Mouse (Mus musculus) spleen, adult 2 months (tissue): ENCODE measurements around the gene Pimreg. TPM values are rescaled to one million over a fixed set of nuclear protein-coding genes. Genes with fewer than 3 reads are reported as not detected.
A peak's percentile ranks its signal among the peaks of the same experiment; 100 is the strongest.

Source experiments
- DNase-seq, 2 experiments: peaks; one replicate each; pipeline versions ENCODE4 v3.0.0 to v3.0.0-alpha.2; 2012 to 2021; ENCODE audit warnings: low spot score in 2 of 2, low read depth in 1 of 2
- H3K27ac ChIP-seq: fragments of 200-500 bp; 2 replicates; pipeline ENCODE4 v1.5.1; 2012; ENCODE audit warnings: low read length, inconsistent platforms; ENCODE audit not compliant: insufficient read depth
- H3K27me3 ChIP-seq: fragments of 200-500 bp; 2 replicates; pipeline ENCODE4 v1.6.1; 2012; ENCODE audit warnings: mild to moderate bottlenecking, moderate library complexity, low read length, inconsistent platforms; ENCODE audit not compliant: control insufficient read depth, insufficient read depth
- H3K36me3 ChIP-seq: fragments of 200-500 bp; 2 replicates; pipeline ENCODE4 v1.6.1; 2012; ENCODE audit warnings: mild to moderate bottlenecking, low read length, inconsistent platforms; ENCODE audit not compliant: control insufficient read depth, insufficient read depth
- H3K4me1 ChIP-seq: fragments of 200-500 bp; 2 replicates; pipeline ENCODE4 v1.6.1; 2011; ENCODE audit warnings: inconsistent platforms; ENCODE audit not compliant: control insufficient read depth, insufficient read depth, insufficient read length
- H3K4me3 ChIP-seq: fragments of 200-500 bp; 2 replicates; pipeline ENCODE4 v1.5.1; 2011; ENCODE audit warnings: mild to moderate bottlenecking, inconsistent platforms; ENCODE audit not compliant: insufficient read depth, insufficient read length; ENCODE audit errors: extremely low read depth
- CTCF ChIP-seq: fragments of 200-500 bp; IDR thresholded peaks from 2 replicates; pipeline ENCODE4 v1.5.1; 2011; ENCODE audit warnings: mild to moderate bottlenecking, inconsistent platforms; ENCODE audit not compliant: insufficient read depth, insufficient read length, insufficient replicate concordance; ENCODE audit errors: extremely low read depth
- POLR2A ChIP-seq: fragments of 200-500 bp; IDR thresholded peaks from 2 replicates; pipeline ENCODE4 v1.6.1; 2011; ENCODE audit warnings: low read depth, low read length, inconsistent platforms
- WGBS: fragments of 180-500 bp; shearing (Covaris S2); methylation state at CpG from one replicate; pipeline ENCODE4 v1.1.7; 2018; 5-methylcytosine and 5-hydroxymethylcytosine counted together
- polyA plus RNA-seq: library from polyadenylated mRNA; depleted of rRNA; stranded (reverse); fragments of >200 nt; gene quantifications from 2 replicates; pipeline ENCODE4 v1.2.3, GENCODE M21; 2012

Gene Pimreg
- polyA plus RNA-seq, 1 experiment: 1.5 TPM

DNA sequence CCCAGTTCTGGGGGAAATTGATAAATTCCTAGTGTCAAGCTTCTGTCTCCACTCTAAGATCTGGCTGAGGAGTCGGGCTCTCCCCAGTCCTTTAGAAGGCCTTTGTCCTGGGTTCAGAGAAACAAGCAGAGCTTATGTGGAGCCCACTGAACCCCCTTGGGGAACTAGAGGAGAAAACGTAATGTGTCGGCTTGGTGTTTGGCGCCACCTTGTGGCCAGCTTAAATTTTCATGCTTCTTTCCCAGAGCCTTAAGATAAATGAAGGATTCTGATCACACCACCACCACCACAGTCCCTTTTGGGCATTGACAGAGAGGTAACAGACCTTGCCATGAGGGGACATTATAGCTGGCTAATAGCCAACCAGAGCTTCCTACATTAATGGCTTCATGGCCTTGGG, 3.8 kb upstream of the Pimreg start:
- peak in 1 of 2 experiments; percentile 62 for DNase-seq
- TF ChIP-seq POLR2A (no peak), CTCF (peak; percentile 66; the same call in 1 of the 2 replicates)

DNA sequence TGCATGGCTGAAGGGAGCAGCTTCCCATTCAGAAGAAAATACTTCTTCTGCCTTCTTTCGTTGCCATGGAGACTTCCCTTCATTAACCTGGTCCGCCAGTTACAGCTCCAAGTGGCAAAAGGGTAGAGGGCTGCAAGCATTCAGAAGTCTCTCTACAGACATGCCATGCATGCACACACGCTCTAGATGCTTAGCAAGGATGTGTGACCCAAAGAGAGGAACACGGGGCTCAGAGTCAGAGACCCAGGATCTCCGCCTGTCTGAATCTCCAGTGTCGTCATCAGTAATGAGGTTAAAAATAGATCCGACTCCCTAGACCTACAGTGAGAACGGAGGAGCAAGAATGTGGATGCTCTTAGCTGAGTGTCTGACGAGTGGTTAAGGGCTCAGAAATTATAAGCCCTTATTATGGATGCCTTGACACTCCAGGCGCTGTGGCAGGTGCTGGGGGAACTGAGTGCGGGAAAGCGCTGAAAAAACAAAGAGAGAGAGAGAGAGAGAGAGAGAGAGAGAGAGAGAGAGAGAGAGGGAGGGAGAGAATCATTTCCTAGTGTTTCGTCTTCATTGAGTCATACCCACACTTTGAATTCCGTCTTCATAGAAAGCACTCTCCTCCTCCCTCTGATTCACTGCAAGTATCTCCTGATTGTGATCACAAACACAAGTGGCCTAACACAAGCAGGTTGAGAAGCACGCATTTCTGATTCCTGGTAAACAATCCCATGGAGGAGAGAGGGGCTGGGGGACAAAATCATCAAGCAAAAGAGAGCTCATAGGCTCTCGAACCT, 2.0 kb upstream of the Pimreg start:
- Histone ChIP-seq H3K36me3 (no peaks in the 10 kb centered on the region), H3K4me1 (peaks cover 6% of the 10 kb centered on the region; the same call in 1 of the 2 replicates), H3K27ac (no peak overlapping the region), H3K4me3 (no peak overlapping the region), H3K27me3 (no peaks in the 10 kb centered on the region)
- TF ChIP-seq POLR2A: no peak
- no peak for TF ChIP-seq CTCF
- no peak for DNase-seq
- WGBS: 81% methylated on average over 16 of the region's 16 CpGs

More for the DNA sequence above, 3.8 kb upstream of the Pimreg start:
- Histone ChIP-seq H3K36me3 (no peaks in the 10 kb centered on the region), H3K27me3 (no peaks in the 10 kb centered on the region), H3K4me3 (no peak overlapping the region), H3K27ac (no peak overlapping the region), H3K4me1 (peaks cover 6% of the 10 kb centered on the region; the same call in 1 of the 2 replicates)
- 1% methylated on average over 4 of the region's 4 CpGs for WGBS

DNA sequence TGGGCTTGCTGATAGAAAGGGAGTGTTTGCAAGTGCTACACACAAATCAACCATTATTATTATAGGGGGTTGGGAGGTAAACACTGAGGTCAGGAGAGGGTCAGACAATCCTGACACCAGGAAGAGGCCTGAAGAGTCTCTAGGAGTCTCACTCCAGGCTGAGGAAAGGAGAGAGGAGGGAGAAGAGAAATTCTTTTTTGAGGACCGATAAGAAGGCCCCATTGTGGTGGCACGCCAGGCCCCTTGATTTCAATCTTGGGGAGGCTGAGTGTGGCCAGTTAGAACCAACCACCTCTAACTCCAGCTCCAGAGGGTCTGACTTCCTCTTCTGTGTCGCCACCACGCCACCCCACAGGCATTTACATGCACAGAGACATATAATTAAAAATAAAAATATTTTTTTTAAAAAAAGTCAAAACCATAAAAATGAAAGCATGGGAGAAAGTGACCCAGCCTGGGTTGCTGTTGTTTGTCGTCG, 503 bp upstream of the Pimreg start:
- Histone ChIP-seq H3K36me3 (no peaks in the 10 kb centered on the region), H3K27ac (no peak overlapping the region), H3K4me1 (peaks cover 6% of the 10 kb centered on the region; the same call in 1 of the 2 replicates), H3K4me3 (peak overlapping the region; percentile 75), H3K27me3 (no peaks in the 10 kb centered on the region)
- no peak for DNase-seq
- TF ChIP-seq POLR2A (no peak), CTCF (no peak)
- WGBS: 10% methylated on average over 6 of the region's 6 CpGs

DNA sequence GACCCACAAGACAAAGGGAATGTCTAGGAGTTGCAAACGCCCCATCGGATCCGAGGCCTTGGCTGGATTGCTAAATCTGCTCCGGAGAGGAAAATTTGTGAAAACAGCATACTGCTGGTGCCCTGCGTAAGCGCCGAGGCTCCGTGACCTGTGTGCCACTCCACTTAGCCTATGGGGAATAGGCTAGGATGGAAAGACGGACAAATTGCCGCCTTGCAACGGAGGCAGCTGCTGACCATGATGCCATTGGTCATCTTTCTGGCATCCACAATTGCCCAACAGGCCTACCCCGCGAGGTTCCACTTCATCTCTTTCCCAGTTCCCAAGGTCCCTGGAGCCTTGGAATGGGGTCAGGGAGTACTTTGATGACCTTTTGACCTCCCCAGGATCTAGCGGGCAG, 799 bp downstream of the Pimreg start:
- peaks cover 6% of the 10 kb centered on the region; the same call in 1 of the 2 replicates for H3K4me1 ChIP-seq
- H3K36me3 ChIP-seq: no peaks in the 10 kb centered on the region
- WGBS: 8% methylated on average over 14 of the region's 14 CpGs
- no peak for DNase-seq
- no peak overlapping the region for H3K27ac ChIP-seq
- TF ChIP-seq POLR2A (no peak), CTCF (no peak)
- H3K4me3 ChIP-seq: peak overlapping the region; percentile 11; the same call in 1 of the 2 replicates
- H3K27me3 ChIP-seq: no peaks in the 10 kb centered on the region

DNA sequence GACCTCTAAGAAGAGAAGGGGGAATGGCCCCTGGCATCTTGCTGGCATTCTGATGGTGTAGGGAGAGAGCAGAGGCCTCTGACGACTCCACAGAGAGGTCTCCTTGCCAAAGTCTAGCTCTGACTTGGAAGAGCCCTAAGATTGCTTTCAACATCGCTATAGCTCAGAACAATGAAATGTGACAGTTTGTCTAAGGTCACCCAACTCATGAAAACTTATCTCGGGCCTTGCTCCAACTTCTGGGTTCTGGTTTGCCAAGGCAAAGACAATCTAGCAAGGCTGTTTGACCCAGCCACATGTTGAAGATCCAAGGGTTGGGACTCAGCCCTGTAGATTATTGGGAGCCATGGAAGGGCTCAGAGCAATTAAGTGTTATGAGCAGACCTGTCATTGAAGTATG, 2.4 kb downstream of the Pimreg start:
- no peaks in the 10 kb centered on the region for H3K27me3 ChIP-seq
- H3K4me3 ChIP-seq: no peak overlapping the region
- TF ChIP-seq POLR2A (no peak), CTCF (no peak)
- peaks cover 6% of the 10 kb centered on the region; the same call in 1 of the 2 replicates for H3K4me1 ChIP-seq
- DNase-seq: no peak
- WGBS: 82% methylated on average over 3 of the region's 3 CpGs
- no peak overlapping the region for H3K27ac ChIP-seq
- no peaks in the 10 kb centered on the region for H3K36me3 ChIP-seq

DNA sequence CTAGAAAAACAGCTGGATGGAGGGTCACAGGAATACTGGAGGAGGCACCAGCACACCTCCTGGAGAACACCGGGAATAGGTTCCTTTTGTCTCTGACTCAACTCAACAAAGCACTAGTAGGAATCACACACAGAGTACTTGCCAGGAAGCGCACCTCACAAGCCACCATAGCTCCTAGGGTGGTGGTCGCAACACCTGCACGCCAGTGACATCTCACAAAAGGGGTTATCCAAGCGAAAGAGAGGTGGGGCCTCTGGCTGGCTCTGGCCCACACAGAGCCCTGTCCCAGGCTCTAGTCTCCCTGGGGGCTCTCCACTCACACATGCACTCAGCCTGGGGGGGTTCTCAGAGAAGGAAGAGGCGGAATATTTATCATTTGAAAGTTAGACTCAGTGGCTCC, 6.9 kb downstream of the Pimreg start:
- Histone ChIP-seq H3K4me1 (no peaks in the 10 kb centered on the region), H3K27ac (no peak overlapping the region), H3K4me3 (no peak overlapping the region), H3K27me3 (peaks cover 2% of the 10 kb centered on the region; the same call in 1 of the 2 replicates), H3K36me3 (no peaks in the 10 kb centered on the region)
- WGBS: 84% methylated on average over 6 of the region's 6 CpGs
- TF ChIP-seq CTCF (no peak), POLR2A (no peak)
- no peak for DNase-seq
